Mouse (Mus musculus): ENCODE results near the gene Grin2a. TPM values are rescaled to one million over a fixed set of nuclear protein-coding genes. Genes with fewer than 3 reads are reported as not detected.

Gene Grin2a
- polyA plus RNA-seq, 1 experiment from 2014 or later: 0.30 TPM

DNA sequence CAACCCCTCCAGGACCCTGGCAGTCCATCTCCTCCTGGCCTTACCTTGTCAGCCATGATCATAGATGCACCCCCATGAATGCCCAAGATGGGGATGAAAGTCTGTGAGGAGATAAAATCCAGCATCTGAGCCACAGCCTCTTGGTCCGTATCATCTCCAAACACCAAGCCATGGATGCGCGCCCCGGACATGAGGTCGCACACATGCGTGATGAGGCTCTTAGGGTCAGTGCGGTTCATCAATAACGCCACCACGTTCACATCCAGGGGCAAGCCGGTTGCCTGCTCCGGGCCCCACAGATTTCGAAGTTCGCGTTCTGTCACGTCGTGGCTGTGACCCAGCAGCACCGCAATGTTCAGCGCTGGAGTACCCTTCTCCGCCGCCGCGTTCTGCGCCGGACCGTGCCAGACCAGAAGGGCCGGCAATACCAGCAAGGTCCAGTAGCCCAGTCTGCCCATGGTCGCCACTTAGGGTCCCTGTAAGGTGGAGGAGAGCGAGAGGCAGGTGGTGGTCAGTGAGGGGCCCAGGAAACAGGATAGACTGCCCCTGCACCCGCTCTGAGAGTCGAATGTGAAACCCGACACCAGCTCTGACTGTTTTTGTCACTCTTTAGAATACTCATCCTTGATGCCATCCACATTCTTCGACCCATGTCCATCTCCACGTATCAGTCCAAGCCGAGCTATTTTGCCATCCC lies 3.1 kb downstream of the Grin2a start:
- no peak overlapping the region for H3K4me3 ChIP-seq (ENCODE audit: low read depth, low read length)
- peak overlapping the region; percentile 54; the same call in 1 of the 2 replicates for H3K4me2 ChIP-seq (ENCODE audit: low read length)
- DNase-seq (ENCODE audit: low spot score) (no peak), ATAC-seq (replicated peaks; ENCODE audit: low FRiP score, low TSS enrichment, low read depth) (no peak)
- H3K4me1 ChIP-seq (replicated peaks; ENCODE audit: control insufficient read depth, insufficient read depth, low read length): 0 out of 2 replicates have a peak, but pooled peaks cover 7% of the 10 kb centered on the region
- no peaks in the 10 kb centered on the region for H3K9me3 ChIP-seq (ENCODE audit: control insufficient read depth, low read length)
- H3K9ac ChIP-seq (ENCODE audit: low read length): no peak overlapping the region
- H3K27me3 ChIP-seq (replicated peaks; ENCODE audit: control insufficient read depth, insufficient read depth, low read length): peaks cover 75% of the 10 kb centered on the region
- no peaks in the 10 kb centered on the region for H3K36me3 ChIP-seq (ENCODE audit: control insufficient read depth, insufficient read depth, low read length)
- WGBS: 16% methylated on average over 34 of the region's 34 CpGs
- H3K27ac ChIP-seq (ENCODE audit: low read depth): no peak overlapping the region

- H3K36me3 ChIP-seq (ENCODE audit: control insufficient read depth, insufficient read depth, low read length): no peaks in the 10 kb centered on the region
- DNase-seq (ENCODE audit: low spot score) (no peak), ATAC-seq (replicated peaks; ENCODE audit: low FRiP score, low TSS enrichment, low read depth) (no peak)
- H3K4me2 ChIP-seq (ENCODE audit: low read length): no peak overlapping the region
- H3K4me3 ChIP-seq (ENCODE audit: low read depth, low read length): no peak overlapping the region
- H3K27ac ChIP-seq (ENCODE audit: low read depth): no peak overlapping the region
- no peak overlapping the region for H3K9ac ChIP-seq (ENCODE audit: low read length)
- H3K27me3 ChIP-seq (replicated peaks; ENCODE audit: control insufficient read depth, insufficient read depth, low read length): 0 out of 2 replicates have a peak, but pooled peaks cover 4% of the 10 kb centered on the region
- 64% methylated on average over 3 of the region's 3 CpGs for WGBS
- no peaks in the 10 kb centered on the region for H3K9me3 ChIP-seq (ENCODE audit: control insufficient read depth, low read length)
- no peaks in the 10 kb centered on the region for H3K4me1 ChIP-seq (replicated peaks; ENCODE audit: control insufficient read depth, insufficient read depth, low read length)
Measured at GRCm38 (mm10) chr16:9985041-9985440, 10.3 kb downstream of the Grin2a start.

DNA sequence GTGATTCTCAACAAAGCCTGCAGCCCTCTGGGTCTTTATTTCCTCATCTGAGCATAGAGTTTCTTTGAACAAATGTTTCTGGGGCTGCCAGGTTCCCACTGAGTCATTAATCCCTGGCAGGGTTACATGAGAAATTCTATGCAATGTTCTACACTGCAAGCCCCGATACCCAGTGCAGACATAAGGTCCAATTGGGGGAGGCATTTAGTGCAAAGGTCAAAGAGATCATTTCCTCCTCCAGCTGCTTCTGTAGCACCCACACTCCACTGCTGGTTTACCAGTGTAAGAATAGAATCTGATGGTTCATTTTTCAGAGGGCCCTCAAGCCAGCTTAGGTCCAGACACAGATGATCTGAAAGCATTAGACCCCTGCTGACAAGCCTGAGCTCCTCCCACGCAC lies 14.7 kb downstream of the Grin2a start:
- Histone ChIP-seq H3K4me2 (ENCODE audit: low read length) (no peak overlapping the region), H3K4me1 (replicated peaks; ENCODE audit: control insufficient read depth, insufficient read depth, low read length) (no peaks in the 10 kb centered on the region), H3K36me3 (ENCODE audit: control insufficient read depth, insufficient read depth, low read length) (no peaks in the 10 kb centered on the region), H3K9me3 (ENCODE audit: control insufficient read depth, low read length) (no peaks in the 10 kb centered on the region), H3K27ac (ENCODE audit: low read depth) (no peak overlapping the region), H3K27me3 (replicated peaks; ENCODE audit: control insufficient read depth, insufficient read depth, low read length) (no peaks in the 10 kb centered on the region), H3K4me3 (ENCODE audit: low read depth, low read length) (no peak overlapping the region), H3K9ac (ENCODE audit: low read length) (no peak overlapping the region)
- no peak for DNase-seq (ENCODE audit: low spot score)
- 61% methylated on average over 2 of the region's 2 CpGs for WGBS
- ATAC-seq (replicated peaks; ENCODE audit: low FRiP score, low TSS enrichment, low read depth): no peak

DNA sequence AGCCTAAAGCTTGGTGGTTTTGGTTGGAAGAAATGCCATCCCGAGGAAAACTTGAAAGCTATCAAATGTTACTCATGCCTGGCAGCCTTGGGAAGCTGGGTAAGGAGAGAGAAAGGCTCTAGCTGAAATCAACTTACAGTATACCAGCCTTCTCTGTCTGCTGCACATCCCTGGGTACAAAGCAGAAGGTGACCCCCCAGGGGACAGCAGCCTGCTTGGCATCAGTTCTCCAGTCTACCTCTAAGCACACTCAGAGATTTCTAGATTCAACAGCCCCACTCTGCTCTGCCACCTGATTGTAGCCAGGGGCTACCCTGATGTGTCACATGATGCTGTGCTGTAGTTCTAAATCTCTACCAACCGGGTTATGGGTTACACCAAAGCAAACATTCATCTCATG lies 17.2 kb downstream of the Grin2a start:
- Histone ChIP-seq H3K36me3 (ENCODE audit: control insufficient read depth, insufficient read depth, low read length) (no peaks in the 10 kb centered on the region), H3K4me1 (replicated peaks; ENCODE audit: control insufficient read depth, insufficient read depth, low read length) (no peaks in the 10 kb centered on the region), H3K4me2 (ENCODE audit: low read length) (no peak overlapping the region), H3K9me3 (ENCODE audit: control insufficient read depth, low read length) (no peaks in the 10 kb centered on the region), H3K9ac (ENCODE audit: low read length) (no peak overlapping the region), H3K27me3 (replicated peaks; ENCODE audit: control insufficient read depth, insufficient read depth, low read length) (no peaks in the 10 kb centered on the region), H3K27ac (ENCODE audit: low read depth) (no peak overlapping the region), H3K4me3 (ENCODE audit: low read depth, low read length) (no peak overlapping the region)
- 66% methylated on average over 2 of the region's 2 CpGs for WGBS
- DNase-seq (ENCODE audit: low spot score) (no peak), ATAC-seq (replicated peaks; ENCODE audit: low FRiP score, low TSS enrichment, low read depth) (no peak)

DNA sequence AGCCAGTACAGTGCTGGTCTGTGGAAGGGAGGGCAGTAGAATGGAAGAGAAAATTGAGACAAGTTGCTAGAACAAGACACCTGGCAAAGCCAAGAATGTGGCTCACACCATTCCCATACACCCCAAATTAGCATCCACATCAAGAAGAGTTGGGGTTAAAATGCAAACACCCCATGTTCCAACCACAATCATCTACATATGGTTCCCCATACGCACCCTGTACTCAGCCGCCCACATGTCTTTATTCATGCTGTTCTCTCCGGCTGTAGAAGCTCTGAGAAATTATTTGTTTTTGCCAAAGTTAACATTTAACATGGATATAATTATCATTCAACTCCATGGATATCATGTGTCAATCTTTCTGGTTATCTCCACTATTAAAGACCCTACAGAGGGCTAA lies 22.7 kb downstream of the Grin2a start:
- 82% methylated on average over 3 of the region's 3 CpGs for WGBS
- Histone ChIP-seq H3K27me3 (replicated peaks; ENCODE audit: control insufficient read depth, insufficient read depth, low read length) (no peaks in the 10 kb centered on the region), H3K4me2 (ENCODE audit: low read length) (no peak overlapping the region), H3K9ac (ENCODE audit: low read length) (no peak overlapping the region), H3K27ac (ENCODE audit: low read depth) (no peak overlapping the region), H3K36me3 (ENCODE audit: control insufficient read depth, insufficient read depth, low read length) (no peaks in the 10 kb centered on the region), H3K4me3 (ENCODE audit: low read depth, low read length) (no peak overlapping the region), H3K9me3 (ENCODE audit: control insufficient read depth, low read length) (no peaks in the 10 kb centered on the region), H3K4me1 (replicated peaks; ENCODE audit: control insufficient read depth, insufficient read depth, low read length) (no peaks in the 10 kb centered on the region)
- no peak for DNase-seq (ENCODE audit: low spot score)
- no peak for ATAC-seq (replicated peaks; ENCODE audit: low FRiP score, low TSS enrichment, low read depth)

GRCm38 (mm10) chr16:9964469-9964868 lies 30.9 kb downstream of the Grin2a start:
- H3K9ac ChIP-seq (ENCODE audit: low read length): no peak overlapping the region
- H3K27ac ChIP-seq (ENCODE audit: low read depth): no peak overlapping the region
- no peak overlapping the region for H3K4me2 ChIP-seq (ENCODE audit: low read length)
- DNase-seq (ENCODE audit: low spot score) (no peak), ATAC-seq (replicated peaks; ENCODE audit: low FRiP score, low TSS enrichment, low read depth) (no peak)
- 84% methylated on average over 6 of the region's 6 CpGs for WGBS
- H3K9me3 ChIP-seq (ENCODE audit: control insufficient read depth, low read length): no peaks in the 10 kb centered on the region
- no peaks in the 10 kb centered on the region for H3K27me3 ChIP-seq (replicated peaks; ENCODE audit: control insufficient read depth, insufficient read depth, low read length)
- no peaks in the 10 kb centered on the region for H3K4me1 ChIP-seq (replicated peaks; ENCODE audit: control insufficient read depth, insufficient read depth, low read length)
- no peaks in the 10 kb centered on the region for H3K36me3 ChIP-seq (ENCODE audit: control insufficient read depth, insufficient read depth, low read length)
- H3K4me3 ChIP-seq (ENCODE audit: low read depth, low read length): no peak overlapping the region

GRCm38 (mm10) chr16:9962482-9962881 lies 32.9 kb downstream of the Grin2a start:
- DNase-seq (ENCODE audit: low spot score): no peak
- Histone ChIP-seq H3K4me1 (replicated peaks; ENCODE audit: control insufficient read depth, insufficient read depth, low read length) (no peaks in the 10 kb centered on the region), H3K36me3 (ENCODE audit: control insufficient read depth, insufficient read depth, low read length) (no peaks in the 10 kb centered on the region), H3K4me3 (ENCODE audit: low read depth, low read length) (no peak overlapping the region), H3K4me2 (ENCODE audit: low read length) (no peak overlapping the region), H3K9me3 (ENCODE audit: control insufficient read depth, low read length) (no peaks in the 10 kb centered on the region), H3K27ac (ENCODE audit: low read depth) (no peak overlapping the region), H3K9ac (ENCODE audit: low read length) (no peak overlapping the region), H3K27me3 (replicated peaks; ENCODE audit: control insufficient read depth, insufficient read depth, low read length) (no peaks in the 10 kb centered on the region)
- WGBS: 77% methylated on average over 1 of the region's 1 CpGs
- ATAC-seq (replicated peaks; ENCODE audit: low FRiP score, low TSS enrichment, low read depth): no peak

GRCm38 (mm10) chr16:9959340-9959739 lies 36.0 kb downstream of the Grin2a start:
- Histone ChIP-seq H3K4me2 (ENCODE audit: low read length) (no peak overlapping the region), H3K36me3 (ENCODE audit: control insufficient read depth, insufficient read depth, low read length) (no peaks in the 10 kb centered on the region), H3K4me3 (ENCODE audit: low read depth, low read length) (no peak overlapping the region), H3K4me1 (replicated peaks; ENCODE audit: control insufficient read depth, insufficient read depth, low read length) (no peaks in the 10 kb centered on the region), H3K9ac (ENCODE audit: low read length) (no peak overlapping the region), H3K27me3 (replicated peaks; ENCODE audit: control insufficient read depth, insufficient read depth, low read length) (no peaks in the 10 kb centered on the region), H3K9me3 (ENCODE audit: control insufficient read depth, low read length) (no peaks in the 10 kb centered on the region), H3K27ac (ENCODE audit: low read depth) (no peak overlapping the region)
- WGBS: 44% methylated on average over 1 of the region's 1 CpGs
- DNase-seq (ENCODE audit: low spot score) (no peak), ATAC-seq (replicated peaks; ENCODE audit: low FRiP score, low TSS enrichment, low read depth) (no peak)

GRCm38 (mm10) chr16:9954266-9954665 lies 41.1 kb downstream of the Grin2a start:
- Histone ChIP-seq H3K9ac (ENCODE audit: low read length) (no peak overlapping the region), H3K4me1 (replicated peaks; ENCODE audit: control insufficient read depth, insufficient read depth, low read length) (no peaks in the 10 kb centered on the region), H3K36me3 (ENCODE audit: control insufficient read depth, insufficient read depth, low read length) (no peaks in the 10 kb centered on the region), H3K27ac (ENCODE audit: low read depth) (no peak overlapping the region), H3K9me3 (ENCODE audit: control insufficient read depth, low read length) (no peaks in the 10 kb centered on the region), H3K4me3 (ENCODE audit: low read depth, low read length) (no peak overlapping the region), H3K27me3 (replicated peaks; ENCODE audit: control insufficient read depth, insufficient read depth, low read length) (no peaks in the 10 kb centered on the region), H3K4me2 (ENCODE audit: low read length) (no peak overlapping the region)
- DNase-seq (ENCODE audit: low spot score) (no peak), ATAC-seq (replicated peaks; ENCODE audit: low FRiP score, low TSS enrichment, low read depth) (no peak)
- WGBS: 36% methylated on average over 5 of the region's 5 CpGs
